8 mouse cellular contexts compared by ENCODE assay signal in genomic region chr4:45489141-45490035, GRCm38 (mm10). TPM values are rescaled to one million over a fixed set of nuclear protein-coding genes. Genes with fewer than 3 reads are reported as not detected.
DNase-seq lines count a peak whose midpoint lies in the region; ATAC-seq and TF ChIP-seq lines count a peak whose summit lies in the region.

No protein-coding gene starts in this region.

- H3K4me2 ChIP-seq in hindbrain, embryonic 16.5 days (ENCODE audit: low read length) = no peak overlapping the region
- H3K4me2 ChIP-seq in hindbrain, postnatal 0 days (ENCODE audit: low read depth, low read length) = 0 out of 2 replicates have a peak overlapping the region, but pooled peaks have one; percentile 14
- H3K4me2 ChIP-seq in liver, embryonic 12.5 days = no peak overlapping the region

- H3K4me1 ChIP-seq in hindbrain, embryonic 10.5 days (replicated peaks) = peaks cover 90% of the 10 kb centered on the region
- H3K4me1 ChIP-seq in hindbrain, embryonic 16.5 days (ENCODE audit: control insufficient read depth, insufficient read depth, low read depth, low read length) = peaks cover 47% of the 10 kb centered on the region
- peaks cover 44% of the 10 kb centered on the region for H3K4me1 ChIP-seq in hindbrain, postnatal 0 days (ENCODE audit: insufficient read depth, low read length)
- H3K4me1 ChIP-seq in liver, embryonic 12.5 days = peaks cover 100% of the 10 kb centered on the region

- no peak overlapping the region for H3K9ac ChIP-seq in hindbrain, embryonic 16.5 days (ENCODE audit: low read depth, low read length)
- H3K9ac ChIP-seq in hindbrain, postnatal 0 days (replicated peaks; ENCODE audit: low read length) = no peak overlapping the region
- H3K9ac ChIP-seq in liver, embryonic 12.5 days = no peak overlapping the region

- peak overlapping the region; percentile 86 for H3K27ac ChIP-seq in hindbrain, embryonic 10.5 days
- H3K27ac ChIP-seq in hindbrain, embryonic 16.5 days (ENCODE audit: low read depth, low read length) = no peak overlapping the region
- no peak overlapping the region for H3K27ac ChIP-seq in hindbrain, postnatal 0 days
- peak overlapping the region; percentile 62 for H3K27ac ChIP-seq in liver, embryonic 12.5 days

- peaks cover 34% of the 10 kb centered on the region for H3K27me3 ChIP-seq in hindbrain, embryonic 10.5 days (ENCODE audit: insufficient read depth, poor library complexity, severe bottlenecking)
- H3K27me3 ChIP-seq in hindbrain, embryonic 16.5 days (replicated peaks; ENCODE audit: control insufficient read depth, insufficient read depth, low read length) = no peaks in the 10 kb centered on the region
- H3K27me3 ChIP-seq in hindbrain, postnatal 0 days (ENCODE audit: insufficient read depth, low read length) = no peaks in the 10 kb centered on the region
- no peaks in the 10 kb centered on the region for H3K27me3 ChIP-seq in liver, embryonic 12.5 days (replicated peaks)

- no peaks in the 10 kb centered on the region for H3K9me3 ChIP-seq in hindbrain, embryonic 10.5 days
- no peaks in the 10 kb centered on the region for H3K9me3 ChIP-seq in hindbrain, embryonic 16.5 days (ENCODE audit: control insufficient read depth, low read length)
- H3K9me3 ChIP-seq in hindbrain, postnatal 0 days (ENCODE audit: low read length) = no peaks in the 10 kb centered on the region
- H3K9me3 ChIP-seq in liver, embryonic 12.5 days (replicated peaks) = no peaks in the 10 kb centered on the region

- peak overlapping the region; percentile 20 for H3K4me3 ChIP-seq in hindbrain, embryonic 10.5 days
- H3K4me3 ChIP-seq in hindbrain, embryonic 16.5 days (ENCODE audit: low read length) = no peak overlapping the region
- no peak overlapping the region for H3K4me3 ChIP-seq in hindbrain, postnatal 0 days (ENCODE audit: low read length)
- H3K4me3 ChIP-seq in liver, embryonic 12.5 days = no peak overlapping the region

- H3K36me3 ChIP-seq in hindbrain, embryonic 10.5 days = no peaks in the 10 kb centered on the region
- no peaks in the 10 kb centered on the region for H3K36me3 ChIP-seq in hindbrain, embryonic 16.5 days (ENCODE audit: control insufficient read depth, insufficient read depth, low read length)
- no peaks in the 10 kb centered on the region for H3K36me3 ChIP-seq in hindbrain, postnatal 0 days (ENCODE audit: insufficient read depth, low read length)
- H3K36me3 ChIP-seq in liver, embryonic 12.5 days = peaks cover 45% of the 10 kb centered on the region

- DNase-seq in hindbrain, embryonic 10.5 days (ENCODE audit: low spot score) = peak; percentile 36
- DNase-seq in cerebellum, adult 9-10 months = peak; percentile 20
- DNase-seq in gastrocnemius, postnatal 14 days = peak; percentile 75
- DNase-seq in hindbrain, postnatal 0 days (ENCODE audit: low spot score) = peak; percentile 69
- DNase-seq in neural tube, embryonic 10.5 days (ENCODE audit: extremely low spot score, low spot score) = peak; percentile 26
- no peak for DNase-seq in spleen, postnatal 10 days (ENCODE audit: low spot score in 2 of 2)

- intact Hi-C loops in gastrocnemius, postnatal 14 days (cut with DNase I; ENCODE audit: low total_unique reads) = no loop called here

- no peak for ATAC-seq in hindbrain, embryonic 16.5 days
- peak; percentile 22; the same call in 1 of the 2 replicates for ATAC-seq in hindbrain, postnatal 0 days
- ATAC-seq in liver, embryonic 12.5 days = no peak

- no peak for TF ChIP-seq CTCF in hindbrain, postnatal 0 days (IDR thresholded peaks at IDR 0.05; ENCODE audit: low read depth)

- WGBS in hindbrain, embryonic 10.5 days = 24% methylated on average over 18 of the region's 18 CpGs
- WGBS in hindbrain, embryonic 16.5 days = 25% methylated on average over 18 of the region's 18 CpGs
- 21% methylated on average over 18 of the region's 18 CpGs for WGBS in hindbrain, postnatal 0 days
- WGBS in liver, embryonic 12.5 days (ENCODE audit: insufficient replicate concordance) = 64% methylated on average over 18 of the region's 18 CpGs

RNA-seq across cellular contexts. Expression of gene Shb, which starts 42.9 kb away (rescaled TPM):
- 3.2 and 3.7 TPM in 2 replicates for polyA plus RNA-seq in hindbrain, embryonic 10.5 days (2016; fragmentation: Nextera tagmentation; extraction: Ambion mirVana)
- polyA plus RNA-seq in hindbrain, embryonic 16.5 days (2015; fragmentation: Nextera tagmentation; extraction: Ambion mirVana) = 2.6 and 3.8 TPM in 2 replicates
- 1 to 10 TPM; 6.7 to 7.8 TPM for total RNA-seq in gastrocnemius, postnatal 14 days (2021)
- 29.0 and 33.6 TPM in 2 replicates for total RNA-seq in hindbrain, postnatal 0 days (2014; rRNA removed)
- polyA plus RNA-seq in hindbrain, postnatal 0 days (2015; fragmentation: Nextera tagmentation; extraction: Ambion mirVana) = 5.5 and 6.1 TPM in 2 replicates
- 8.7 and 9.9 TPM in 2 replicates for polyA plus RNA-seq in liver, embryonic 12.5 days (2016; fragmentation: Nextera tagmentation; extraction: Ambion mirVana)

Comparison
In these comparisons a context has a peak if more than half of its experiments do, and no peak if none do; other contexts are left out.
1. H3K27ac ChIP-seq: peak in hindbrain, embryonic 10.5 days (single experiment) and liver, embryonic 12.5 days (single experiment); none in hindbrain, embryonic 16.5 days (single experiment) and hindbrain, postnatal 0 days (single experiment).
2. DNase-seq: peak in hindbrain, embryonic 10.5 days (single experiment), cerebellum, adult 9-10 months (single experiment), gastrocnemius, postnatal 14 days (single experiment), hindbrain, postnatal 0 days (single experiment) and neural tube, embryonic 10.5 days (single experiment); none in spleen, postnatal 10 days (0 of 2).